Mouse (Mus musculus) spleen, adult 2 months (tissue): ENCODE data around the gene Coro2b.

Source experiments
- CTCF ChIP-seq: fragments of 200-500 bp; IDR thresholded peaks from 2 replicates; pipeline ENCODE4 v1.5.1; 2011; ENCODE audit warnings: mild to moderate bottlenecking, inconsistent platforms; ENCODE audit not compliant: insufficient read depth, insufficient read length, insufficient replicate concordance; ENCODE audit errors: extremely low read depth
- POLR2A ChIP-seq: fragments of 200-500 bp; IDR thresholded peaks from 2 replicates; pipeline ENCODE4 v1.6.1; 2011; ENCODE audit warnings: low read depth, low read length, inconsistent platforms

DNA sequence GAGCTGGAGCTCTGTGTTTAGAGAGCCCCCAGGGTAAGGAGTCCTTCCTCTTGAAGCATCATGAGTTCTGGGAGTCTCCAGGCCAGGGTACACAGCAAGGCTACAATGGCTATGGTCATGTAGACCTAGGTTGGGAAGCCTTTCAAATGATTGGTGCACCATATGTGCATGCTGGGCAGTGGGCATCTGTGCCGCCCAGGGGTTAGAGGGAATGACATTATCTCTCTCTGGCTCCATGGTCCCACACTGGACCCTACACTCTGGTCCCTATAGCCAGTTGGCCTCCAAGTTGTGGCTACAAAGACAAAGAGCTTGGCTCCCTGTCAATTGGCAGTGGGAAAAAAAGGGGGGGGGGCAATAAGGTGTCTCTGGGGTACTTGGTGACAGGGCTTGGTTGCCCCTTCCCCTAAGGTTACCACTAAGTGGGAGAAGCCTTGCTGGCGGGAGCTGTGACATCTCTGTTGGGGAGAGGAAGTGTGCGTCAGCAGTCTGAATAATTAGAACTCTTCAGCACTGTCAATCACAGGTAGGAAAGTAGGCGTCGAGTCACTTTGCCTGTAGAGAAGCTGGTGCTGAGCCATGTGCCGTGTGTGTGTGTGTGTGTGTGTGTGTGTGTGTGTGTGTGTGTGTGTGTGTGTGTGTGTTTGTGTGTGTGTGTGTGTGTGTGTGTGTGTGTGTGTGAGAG is 44.4 kb downstream of the Coro2b start:
- TF ChIP-seq POLR2A: no peak
- no peak for TF ChIP-seq CTCF
